Mouse (Mus musculus) embryo, embryonic 11 days (tissue): ENCODE measurements around the gene Catsper2.
"Not testable (repeated sequence)": the region's sequence is repeated elsewhere in the genome, so short reads cannot be mapped to it uniquely, and the experiment has no call there.

Source experiments
- DNase-seq: peaks from one replicate; pipeline ENCODE4 v3.0.0-alpha.2; 2015

Catsper2 gene

DNA sequence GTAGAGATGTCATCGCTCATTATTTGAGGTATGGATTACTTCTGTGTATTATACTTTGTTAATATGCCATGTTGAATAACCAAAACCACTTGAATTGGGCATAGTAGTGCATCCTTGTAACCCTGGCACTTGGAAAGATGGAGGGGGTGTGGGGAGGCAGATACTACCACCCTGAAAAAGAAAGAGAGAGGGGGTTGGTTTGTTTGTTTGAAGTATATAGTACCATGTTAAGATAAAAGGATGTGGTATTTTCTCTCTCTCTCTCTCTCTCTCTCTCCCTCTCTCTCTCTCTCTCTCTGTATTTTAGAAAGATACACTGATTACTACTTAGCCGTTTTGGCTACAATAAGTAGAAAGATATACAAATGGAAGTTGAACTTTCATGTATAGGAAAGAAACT is 12.3 kb upstream of the Catsper2 start:
- no peak for DNase-seq

DNA sequence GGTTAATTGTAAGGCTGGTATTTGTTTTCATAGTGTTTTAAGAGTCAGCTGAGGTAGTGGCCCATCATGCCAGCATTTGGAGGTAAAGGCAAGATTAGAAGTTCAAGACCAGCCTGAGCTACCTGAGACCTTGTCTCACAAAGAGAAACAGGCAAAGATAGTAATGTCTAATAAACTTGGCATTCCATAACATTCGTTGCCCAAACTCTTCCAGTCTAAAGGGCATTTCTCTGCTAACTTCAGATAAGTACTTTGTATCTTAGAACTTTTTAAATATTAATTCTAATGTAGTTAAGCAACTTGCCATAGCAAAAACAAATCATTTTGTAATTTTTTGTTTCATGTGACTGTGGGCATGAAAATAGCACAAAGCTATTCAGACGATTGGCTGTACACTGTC is 9.6 kb upstream of the Catsper2 start:
- DNase-seq = no peak

DNA sequence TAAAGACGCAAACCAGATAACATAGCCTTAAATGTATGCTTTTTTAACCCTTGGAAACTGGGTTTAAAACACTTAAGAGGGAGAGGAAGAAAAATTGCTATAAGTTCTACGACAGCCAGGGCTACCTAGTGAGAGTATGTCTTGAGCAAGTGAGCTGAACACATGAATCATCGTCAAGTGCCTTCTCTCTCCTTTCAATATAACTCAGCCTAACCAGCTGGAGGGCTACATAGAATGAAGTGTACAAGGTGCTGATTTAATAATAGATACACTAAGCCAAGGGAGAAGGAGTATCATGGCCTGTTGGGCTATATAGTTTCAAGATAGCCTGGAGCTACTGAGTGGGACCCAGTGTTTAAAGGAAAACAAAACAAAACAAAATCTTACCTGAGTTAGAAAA is 4.9 kb upstream of the Catsper2 start:
- DNase-seq = no peak

DNA sequence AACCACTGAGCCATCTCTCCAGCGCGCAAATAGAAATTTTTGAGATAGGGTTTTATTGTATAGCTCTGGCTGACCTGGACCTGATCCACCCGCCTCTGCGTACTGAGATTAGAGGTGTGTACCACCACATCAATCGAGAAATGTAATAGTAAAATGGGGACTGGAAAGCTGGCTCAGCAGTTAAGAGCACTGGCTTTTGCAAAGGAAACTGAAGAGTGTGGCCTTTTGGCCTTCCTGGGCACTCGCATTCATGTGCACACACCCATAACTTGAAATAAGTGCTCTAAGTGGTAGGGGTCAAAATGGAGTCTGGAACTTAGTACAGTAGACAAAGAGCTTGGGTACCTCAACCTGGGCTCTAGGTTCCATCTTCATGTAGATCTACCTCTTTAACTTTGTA is 2.8 kb upstream of the Catsper2 start:
- DNase-seq = no peak

DNA sequence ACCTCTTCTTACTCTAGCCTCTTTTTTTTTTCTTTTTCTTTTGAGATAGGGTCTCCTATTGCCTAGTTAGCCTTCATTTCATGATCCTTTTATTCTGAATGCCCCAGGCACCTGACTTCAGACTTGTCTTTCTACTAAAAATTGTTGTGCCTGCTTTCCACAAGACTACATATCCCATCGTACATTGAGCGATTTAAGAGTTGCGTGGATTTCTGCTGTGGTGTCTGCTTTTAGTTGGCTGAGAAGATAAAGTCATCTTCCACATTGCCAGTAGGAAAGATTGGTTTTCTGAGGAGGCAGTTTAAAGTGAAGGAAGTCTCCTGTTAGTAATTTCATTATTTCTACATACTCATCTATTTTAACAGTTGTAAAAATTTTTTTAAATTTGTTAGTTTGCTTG is 2.0 kb upstream of the Catsper2 start:
- DNase-seq = no peak

DNA sequence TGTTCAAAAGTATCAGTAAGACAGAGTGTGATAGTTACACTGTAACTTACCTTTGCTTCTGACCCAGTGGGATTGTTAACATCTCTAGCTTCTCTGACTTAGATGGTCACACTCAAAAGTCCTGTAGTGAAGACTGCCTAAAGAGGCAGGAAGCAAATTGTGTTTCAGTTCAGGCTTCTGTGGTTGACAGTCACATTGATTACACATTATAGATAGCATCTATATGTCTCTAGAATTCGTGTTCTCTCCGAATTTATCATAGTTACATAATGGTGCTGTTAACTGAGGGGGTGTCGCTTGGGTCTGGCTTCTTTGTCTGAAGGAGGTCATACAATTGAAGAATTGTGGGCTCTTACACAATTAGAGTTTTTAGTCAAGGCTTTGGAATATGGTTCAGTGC is 1.5 kb upstream of the Catsper2 start:
- DNase-seq = no peak

DNA sequence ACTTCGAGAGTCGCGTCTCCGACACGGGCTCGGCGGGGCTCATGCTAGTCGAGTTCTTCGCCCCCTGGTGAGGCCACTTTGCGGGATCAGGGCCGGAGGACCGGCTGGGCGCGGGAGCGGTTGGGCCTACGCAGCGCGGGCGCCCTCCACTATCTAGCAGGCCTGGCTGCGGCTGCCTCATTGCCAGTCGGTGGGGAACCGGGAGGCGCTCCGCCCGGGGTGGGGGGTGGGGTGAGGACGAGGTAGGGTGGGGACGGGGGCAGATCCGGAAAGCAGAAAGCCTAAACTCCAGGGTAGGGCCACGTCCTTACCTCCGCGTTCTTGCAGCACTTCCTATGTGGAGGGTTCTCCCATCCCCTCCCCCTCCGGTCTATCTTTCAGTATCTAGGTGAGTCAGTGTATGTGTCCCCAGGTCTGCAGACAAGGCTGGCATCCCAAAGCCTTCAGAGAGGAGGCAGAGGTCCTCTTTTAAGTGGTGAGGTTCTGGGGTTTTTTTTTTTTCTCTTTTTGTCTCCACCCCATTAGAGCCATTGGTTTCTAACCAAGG is 620 bp upstream of the Catsper2 start:
- DNase-seq = peak; percentile 62

DNA sequence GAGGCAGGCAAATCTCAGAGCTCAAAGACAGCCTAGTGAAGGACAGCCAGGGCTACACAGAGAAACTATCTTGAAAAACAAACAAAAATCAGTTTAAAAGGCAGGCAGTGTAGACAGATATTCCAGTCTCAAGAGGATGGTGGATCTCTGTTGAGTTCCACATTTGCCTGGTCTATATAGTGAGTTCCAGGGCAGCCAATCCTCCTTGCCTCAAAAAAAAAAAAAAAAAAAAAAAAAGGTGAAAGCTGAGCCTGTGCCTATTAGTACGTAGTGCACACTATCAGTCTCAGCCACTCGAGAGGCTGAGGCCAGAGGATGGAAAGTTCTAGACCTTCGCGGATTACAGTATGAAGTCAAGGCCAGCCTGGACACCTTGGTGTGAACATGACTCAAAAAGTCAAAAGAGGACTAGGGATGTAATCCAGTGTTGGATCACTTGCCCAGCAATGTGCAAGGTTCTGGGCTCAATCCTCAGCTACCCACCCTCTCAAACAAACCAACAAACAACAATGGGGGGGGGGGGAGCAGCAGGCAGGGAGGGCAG is 677 bp downstream of the Catsper2 start:
- DNase-seq = no peak

DNA sequence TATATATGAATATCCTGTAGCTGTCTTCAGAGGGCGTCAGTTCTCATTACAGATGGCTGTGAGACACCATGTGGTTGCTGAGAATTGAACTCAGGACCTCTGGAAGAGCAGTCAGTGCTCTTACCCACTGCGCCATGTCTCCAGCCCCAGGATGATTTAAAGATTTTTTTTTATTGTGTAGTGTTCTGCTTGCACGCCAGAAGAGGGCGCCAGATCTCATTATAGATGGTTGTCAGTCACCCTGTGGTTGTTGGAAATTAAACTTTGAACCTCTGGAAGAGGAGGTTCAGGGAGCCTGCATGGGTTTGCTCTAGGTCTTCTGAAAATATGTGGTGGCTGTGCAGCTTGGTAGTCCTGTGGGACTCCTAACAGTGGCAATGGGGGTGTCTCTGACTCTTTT is 5.4 kb downstream of the Catsper2 start:
- DNase-seq = peak; percentile 26

DNA sequence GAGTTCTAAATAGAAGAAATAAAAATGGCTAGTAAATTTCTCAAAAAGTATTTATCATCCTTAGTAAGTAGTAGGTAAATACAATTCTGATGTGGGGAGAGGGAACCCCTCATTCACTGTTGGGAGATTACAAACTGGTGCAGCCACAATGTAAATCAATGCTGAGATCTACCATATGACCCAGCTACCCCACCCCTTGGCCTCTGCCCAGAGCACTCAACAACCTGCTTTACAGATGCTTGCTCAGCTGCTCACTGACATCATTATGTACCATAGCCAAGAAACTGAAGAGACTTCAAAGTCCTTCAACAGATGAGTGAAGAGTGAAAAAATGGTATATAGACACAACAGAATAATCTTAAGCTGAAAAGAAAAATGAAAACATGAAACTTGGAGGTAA is 10.3 kb downstream of the Catsper2 start:
- DNase-seq = no peak

DNA sequence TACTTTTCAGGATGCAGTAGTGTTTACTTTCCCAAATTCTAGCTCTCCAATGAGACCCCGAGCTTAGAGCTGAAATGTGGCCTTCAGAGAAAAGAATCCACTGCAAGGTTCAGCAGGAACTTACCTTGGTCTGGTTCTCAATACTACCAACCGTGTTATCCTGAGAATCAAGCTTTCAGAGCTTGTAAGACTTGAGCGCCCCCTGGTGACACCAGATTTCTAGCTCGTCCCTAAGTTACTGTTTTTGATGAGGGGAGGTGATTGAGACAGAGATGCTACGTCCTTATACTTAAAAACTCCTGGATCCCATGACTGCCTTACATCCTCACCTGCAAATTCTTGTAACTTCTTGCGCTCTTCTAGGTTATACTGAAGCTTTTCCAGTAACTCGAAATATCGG is 17.0 kb downstream of the Catsper2 start:
- peak; percentile 93 for DNase-seq

DNA sequence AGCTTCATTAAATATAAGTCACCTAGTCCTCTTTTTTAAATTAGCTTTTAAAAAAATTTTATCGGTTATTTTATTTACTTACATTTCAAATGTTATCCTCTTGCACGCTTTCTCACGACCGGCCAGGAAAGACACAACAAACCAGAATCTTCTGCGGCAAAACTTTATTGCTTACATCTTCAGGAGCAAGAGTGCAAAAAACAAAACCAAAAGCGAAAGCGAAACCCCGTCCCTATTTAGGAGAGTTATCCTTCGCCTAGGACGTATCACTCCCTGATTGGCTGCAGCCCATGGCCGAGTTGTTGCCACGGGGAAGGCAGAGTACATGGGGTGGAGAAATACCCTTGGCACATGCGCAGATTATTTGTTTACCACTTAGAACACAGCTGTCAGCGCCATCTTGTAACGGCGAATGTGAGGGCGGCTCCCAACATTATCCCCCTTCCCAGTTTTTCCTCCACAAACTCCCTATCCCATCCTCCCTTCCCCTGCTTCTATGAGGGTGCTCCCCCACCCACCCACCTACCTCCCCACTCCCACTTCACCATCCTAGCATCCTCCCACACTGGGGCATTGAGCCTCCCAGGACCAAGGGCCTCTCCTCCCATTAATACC is 26.5 kb downstream of the Catsper2 start, which contains the start of gene Strc:
Gene Strc, minus strand, starts transcription at position 208 of the 615 bp plus-strand sequence.
- DNase-seq = not testable (repeated sequence)

DNA sequence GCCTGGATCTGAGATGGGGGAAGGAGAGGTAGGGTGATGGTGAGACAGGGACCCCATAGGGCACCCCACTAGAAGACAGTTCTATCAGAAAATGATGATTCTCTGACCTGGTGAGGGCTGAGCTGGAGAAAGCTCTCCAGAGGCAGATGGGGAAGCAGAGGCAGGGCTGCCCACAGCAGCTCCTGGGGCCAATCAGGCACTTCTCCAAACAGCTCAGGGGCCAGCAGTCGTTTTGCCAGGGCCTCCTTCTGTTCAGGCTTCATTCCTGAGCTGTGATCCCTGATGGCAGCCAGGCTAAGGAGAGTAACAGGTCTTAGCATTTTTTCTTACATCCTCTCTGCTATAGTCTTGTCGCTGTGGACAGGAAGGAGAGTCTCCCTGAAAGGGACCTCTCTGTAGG is 38.8 kb downstream of the Catsper2 start:
- no peak for DNase-seq

DNA sequence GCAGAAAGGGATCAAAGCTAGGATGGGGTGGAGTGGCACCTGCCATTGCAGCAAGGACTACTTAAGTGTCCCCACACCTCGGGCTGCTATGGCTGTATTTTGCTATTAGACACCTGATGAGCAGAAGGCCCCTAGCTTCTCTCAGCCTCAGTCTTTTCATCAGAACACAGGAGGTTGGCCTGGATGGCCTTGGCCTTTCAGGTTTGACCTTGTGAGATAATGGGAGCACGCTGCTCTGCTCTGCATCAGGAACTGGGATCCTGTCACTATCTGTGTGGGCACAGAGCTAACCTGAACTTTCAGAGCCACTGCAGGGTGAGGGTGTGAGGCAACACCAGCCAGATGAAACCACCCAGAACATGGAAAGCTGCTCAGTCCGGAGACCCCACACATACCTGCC is 41.3 kb downstream of the Catsper2 start:
- DNase-seq = no peak

DNA sequence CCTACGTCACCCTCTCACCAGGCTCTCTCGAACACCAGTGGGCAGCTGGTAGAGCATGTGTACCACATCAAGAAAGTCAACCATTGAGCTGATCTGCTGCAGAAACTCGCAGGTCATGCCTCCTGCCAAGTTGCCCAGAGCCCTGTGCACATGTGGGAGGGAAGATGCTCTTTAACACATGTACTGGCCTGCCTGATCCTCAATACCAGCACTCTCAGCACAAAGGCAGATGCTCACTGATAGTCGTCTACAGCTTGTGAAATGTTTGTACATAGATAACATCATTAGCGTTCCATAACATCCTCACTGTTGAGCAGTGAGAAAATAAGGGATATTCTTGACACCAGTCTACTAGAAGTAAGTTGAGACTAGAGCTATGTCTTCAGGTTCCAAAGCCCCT is 42.7 kb downstream of the Catsper2 start:
- no peak for DNase-seq

DNA sequence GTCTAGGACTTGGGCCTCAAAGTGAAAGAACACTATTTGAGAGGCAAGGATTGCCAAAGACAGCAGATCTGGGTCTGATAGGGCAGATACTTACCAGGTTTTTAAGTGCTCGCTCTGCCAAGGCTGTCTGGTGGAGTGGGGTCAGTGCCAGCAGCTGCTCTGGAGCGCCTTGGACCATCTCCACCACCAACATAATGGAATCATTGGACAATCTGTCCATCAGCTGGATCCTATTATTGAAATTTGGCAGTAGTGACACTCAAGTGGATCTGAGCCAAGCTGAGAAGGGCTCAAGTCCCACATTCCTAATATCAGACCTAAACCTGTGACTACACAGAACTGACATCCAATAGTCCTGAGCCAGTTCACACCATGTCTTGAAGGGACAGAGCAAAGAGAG is 44.8 kb downstream of the Catsper2 start:
- DNase-seq = no peak

DNA sequence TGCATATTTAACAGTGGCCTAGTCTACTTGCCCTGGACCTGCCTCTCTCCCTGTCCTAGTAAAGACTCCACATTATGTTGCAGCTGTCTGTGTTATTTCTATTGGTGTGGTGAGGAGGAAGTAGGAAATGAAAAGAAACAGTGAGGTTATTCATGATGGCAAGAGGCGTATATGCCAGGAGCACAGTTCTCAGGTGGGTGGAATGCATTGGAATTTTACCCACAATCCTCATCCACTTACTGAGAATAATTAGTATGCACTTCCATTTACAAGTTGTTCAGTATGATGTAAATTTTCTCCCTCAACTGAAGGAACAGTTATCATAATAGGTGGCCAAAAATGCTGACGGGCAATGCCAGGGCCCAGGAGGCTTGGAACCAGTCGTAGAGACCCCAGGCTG is 49.9 kb downstream of the Catsper2 start:
- DNase-seq = no peak

DNA sequence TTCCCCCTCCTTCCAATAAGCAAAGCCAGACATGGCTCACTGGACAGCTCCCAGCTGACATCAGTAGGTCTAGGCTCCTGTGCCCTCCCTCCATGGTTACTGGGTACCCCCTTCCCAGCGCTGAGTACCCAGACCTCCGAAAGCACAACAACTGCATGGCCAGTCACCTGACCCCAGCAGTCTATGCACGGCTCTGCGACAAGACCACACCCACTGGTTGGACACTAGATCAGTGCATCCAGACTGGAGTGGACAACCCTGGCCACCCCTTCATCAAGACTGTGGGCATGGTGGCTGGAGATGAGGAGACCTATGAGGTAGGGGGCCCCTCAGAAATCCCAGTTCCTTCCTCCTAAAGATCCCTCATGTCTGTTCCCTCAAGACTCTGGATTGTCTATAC is 54.1 kb downstream of the Catsper2 start:
- DNase-seq = no peak

DNA sequence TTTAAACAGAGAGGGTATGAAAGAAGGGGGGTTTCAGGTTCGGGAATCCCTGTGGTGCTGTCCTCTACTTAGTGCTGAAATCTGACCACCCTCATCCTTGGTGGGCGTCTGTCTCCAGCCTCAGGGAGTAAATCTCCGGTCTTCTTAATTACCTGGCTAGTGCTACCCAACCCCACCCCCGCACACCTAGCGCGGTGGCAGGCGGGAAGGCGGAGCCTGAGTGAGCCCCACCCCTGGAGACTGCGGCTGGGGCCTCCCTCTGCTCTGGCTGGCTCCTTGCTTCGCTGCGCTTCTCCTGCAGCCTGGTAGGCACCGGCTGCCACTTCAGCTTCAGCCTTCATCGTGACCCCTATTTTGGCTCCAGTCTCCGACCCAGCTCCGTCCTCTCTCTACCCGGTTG is 55.2 kb downstream of the Catsper2 start:
- DNase-seq = peak; percentile 67

DNA sequence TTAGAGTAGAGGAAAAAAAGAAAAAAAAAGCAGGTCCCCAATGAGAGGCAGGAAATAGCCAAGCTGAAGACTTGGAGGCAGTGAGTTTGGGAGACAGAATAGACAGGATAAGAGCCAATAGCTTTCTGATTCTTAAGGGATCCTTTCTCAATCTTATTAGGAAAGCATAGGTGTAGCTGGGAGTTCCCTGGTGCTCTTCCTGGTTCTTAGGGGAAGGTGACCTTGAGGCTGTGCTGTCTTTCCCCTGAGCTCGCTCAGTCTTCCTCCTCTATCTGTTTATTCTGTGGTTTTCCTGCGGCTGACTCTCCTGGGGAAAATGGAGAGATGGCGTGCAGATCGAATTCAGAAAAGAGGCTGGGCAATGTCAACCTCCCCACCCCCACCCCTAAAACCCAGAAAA is 55.6 kb downstream of the Catsper2 start:
- no peak for DNase-seq

DNA sequence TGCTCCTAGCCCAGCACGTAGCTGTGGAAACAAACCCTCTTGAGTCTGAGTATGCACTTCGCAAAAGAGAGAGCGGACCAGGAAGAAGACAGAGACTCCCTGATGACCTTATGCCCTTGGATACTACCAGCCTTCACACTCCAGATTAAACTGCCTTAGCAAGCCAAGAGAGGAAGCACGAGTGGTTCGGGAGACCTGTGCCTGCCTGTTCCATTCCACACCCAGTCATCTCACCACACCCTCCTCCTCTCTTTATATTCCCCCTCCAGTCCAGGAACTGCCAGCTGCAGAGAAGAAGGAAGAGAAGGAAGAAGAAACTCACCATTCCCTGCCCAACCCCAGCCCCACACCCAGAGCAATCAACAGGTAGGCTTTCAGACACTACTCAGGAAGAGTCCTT is 56.1 kb downstream of the Catsper2 start, which contains the start of gene Ckmt1:
Gene Ckmt1, plus strand, starts transcription at position 221 of the 400 bp plus-strand sequence.
- DNase-seq = no peak

DNA sequence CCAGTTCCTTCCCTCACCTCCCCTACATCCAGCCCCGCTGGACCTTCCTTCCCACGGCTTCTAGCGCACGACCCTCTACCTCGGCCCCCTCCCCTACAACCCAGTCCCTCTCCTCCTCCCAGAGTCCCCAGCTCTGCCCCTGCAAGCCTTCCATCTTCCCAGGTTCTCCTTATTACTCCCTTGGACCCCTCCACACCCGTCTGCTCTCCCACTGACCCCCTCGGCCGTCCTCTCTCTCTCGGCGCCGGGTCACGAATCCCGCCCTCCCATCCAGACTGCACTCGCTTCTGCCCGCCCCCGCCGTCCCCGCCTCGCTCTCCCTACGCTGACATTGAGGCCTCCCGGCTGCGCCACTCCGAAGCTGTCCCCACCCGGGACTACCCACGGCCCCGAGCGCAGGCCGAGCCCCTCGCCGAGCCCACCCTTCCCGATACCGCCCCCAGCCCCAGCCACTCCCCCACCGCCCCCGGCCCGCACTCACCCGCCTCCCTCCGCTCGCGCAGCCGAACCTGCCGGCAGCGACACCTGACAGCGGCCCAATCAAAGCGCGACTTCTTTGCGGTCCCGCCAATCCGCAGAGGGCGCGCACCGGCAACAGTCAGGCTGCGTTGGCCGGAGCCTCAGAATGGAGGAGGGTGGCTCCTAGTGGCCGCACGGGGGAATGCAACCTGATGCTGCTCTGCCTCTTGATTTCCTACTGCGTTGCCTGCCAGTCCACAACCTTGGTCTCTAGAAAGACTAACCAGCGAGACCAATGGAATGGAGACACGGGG is 58.6 kb downstream of the Catsper2 start, which contains the start of gene Ppip5k1:
Gene Ppip5k1, minus strand, starts transcription at position 577 of the 773 bp plus-strand sequence.
- DNase-seq = peak; percentile 98

DNA sequence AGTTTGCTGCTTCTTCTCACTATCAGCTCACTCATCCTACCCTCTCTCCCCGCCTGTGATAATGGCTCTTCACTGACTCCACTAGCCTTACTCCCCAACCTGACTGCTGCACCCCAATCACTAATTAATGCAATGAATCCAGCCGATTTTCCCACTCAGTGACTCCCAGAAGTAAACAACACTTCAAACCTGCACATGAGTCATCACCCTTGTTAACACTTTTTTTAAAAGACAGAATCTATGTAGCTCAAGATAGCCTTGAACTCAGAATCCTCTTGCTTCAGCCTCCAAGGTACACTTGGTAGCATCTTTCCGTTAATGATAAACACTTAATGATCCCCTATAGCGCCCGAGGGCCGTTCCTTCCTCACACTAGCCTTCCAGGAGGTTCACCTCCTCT is 59.2 kb downstream of the Catsper2 start:
- DNase-seq = no peak

DNA sequence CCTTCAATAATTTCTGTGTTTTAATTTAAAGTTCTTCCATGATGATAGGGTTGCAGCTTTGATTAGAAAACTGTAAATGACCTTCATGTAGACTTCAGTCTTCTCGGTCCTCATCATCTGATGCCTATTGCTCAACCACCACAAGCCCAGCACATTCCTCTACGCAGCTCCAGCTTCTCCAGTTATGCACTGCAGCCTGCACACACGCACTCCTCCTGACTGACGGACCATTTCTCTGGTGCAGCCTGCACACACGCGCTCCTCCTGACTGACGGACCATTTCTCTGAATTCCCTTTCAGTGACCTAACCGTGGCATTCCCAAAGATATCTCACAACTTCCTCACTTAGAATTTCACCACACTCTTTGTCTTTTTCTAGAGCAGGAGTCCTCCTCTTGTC is 60.4 kb downstream of the Catsper2 start:
- no peak for DNase-seq
